Mouse (Mus musculus) induced T-regulatory cell, adult 2 months (primary cell): Measurements from ENCODE around the gene Itpr1.
A peak's percentile ranks its signal among the peaks of the same experiment; 100 is the strongest.

ENCODE experiments used
- DNase-seq: peaks from one replicate; pipeline ENCODE4 v3.0.0-alpha.2; 2012; ENCODE audit warnings: low read depth

The Itpr1 gene

GRCm38 (mm10) chr6:108325400-108325799 is 112.5 kb downstream of the Itpr1 start:
- DNase-seq = peak; percentile 60

GRCm38 (mm10) chr6:108325948-108326411 is 113.1 kb downstream of the Itpr1 start:
- DNase-seq = peak; percentile 78

- peak; percentile 43 for DNase-seq
Measured at GRCm38 (mm10) chr6:108326751-108327161, 113.9 kb downstream of the Itpr1 start.

GRCm38 (mm10) chr6:108327561-108327960 is 114.7 kb downstream of the Itpr1 start:
- peak; percentile 77 for DNase-seq

- peak; percentile 72 for DNase-seq
Measured at GRCm38 (mm10) chr6:108328296-108328695, 115.4 kb downstream of the Itpr1 start.

GRCm38 (mm10) chr6:108330461-108330860 is 117.6 kb downstream of the Itpr1 start:
- no peak for DNase-seq

GRCm38 (mm10) chr6:108331268-108331667 is 118.4 kb downstream of the Itpr1 start:
- no peak for DNase-seq

GRCm38 (mm10) chr6:108334059-108334458 is 121.2 kb downstream of the Itpr1 start:
- DNase-seq = no peak

GRCm38 (mm10) chr6:108335202-108335823 is 122.4 kb downstream of the Itpr1 start:
- DNase-seq = no peak

GRCm38 (mm10) chr6:108336506-108336905 is 123.6 kb downstream of the Itpr1 start:
- peak; percentile 54 for DNase-seq

GRCm38 (mm10) chr6:108337289-108337688 is 124.4 kb downstream of the Itpr1 start:
- no peak for DNase-seq

- DNase-seq = peak; percentile 82
Measured at GRCm38 (mm10) chr6:108338362-108338761, 125.5 kb downstream of the Itpr1 start.

- peak; percentile 18 for DNase-seq
Measured at GRCm38 (mm10) chr6:108342989-108343388, 130.1 kb downstream of the Itpr1 start.

- peak; percentile 16 for DNase-seq
Measured at GRCm38 (mm10) chr6:108343781-108344310, 130.9 kb downstream of the Itpr1 start.

- DNase-seq = no peak
Measured at GRCm38 (mm10) chr6:108350801-108351200, 137.9 kb downstream of the Itpr1 start.

- DNase-seq = no peak
Measured at GRCm38 (mm10) chr6:108351998-108352397, 139.1 kb downstream of the Itpr1 start.

GRCm38 (mm10) chr6:108367412-108367811 is 154.5 kb downstream of the Itpr1 start:
- DNase-seq = no peak

- no peak for DNase-seq
Measured at GRCm38 (mm10) chr6:108369031-108369430, 156.1 kb downstream of the Itpr1 start.

- no peak for DNase-seq
Measured at GRCm38 (mm10) chr6:108371347-108371893, 158.5 kb downstream of the Itpr1 start.

GRCm38 (mm10) chr6:108374019-108374418 is 161.1 kb downstream of the Itpr1 start:
- DNase-seq = peak; percentile 14

- no peak for DNase-seq
Measured at GRCm38 (mm10) chr6:108379041-108379440, 166.1 kb downstream of the Itpr1 start.

GRCm38 (mm10) chr6:108380209-108380608 is 167.3 kb downstream of the Itpr1 start:
- DNase-seq = no peak

- DNase-seq = no peak
Measured at GRCm38 (mm10) chr6:108390624-108391324, 177.9 kb downstream of the Itpr1 start.
